Mouse (Mus musculus) lung, postnatal 4 days (tissue): ENCODE data around the gene Dab2ip.

Experiments
- DNase-seq, 2 experiments: peaks; one replicate each; pipeline ENCODE4 v3.0.0; 2021

Dab2ip gene

GRCm38 (mm10) chr2:35596796-35597195, 38.7 kb downstream of the Dab2ip start:
- no peak for DNase-seq

GRCm38 (mm10) chr2:35598819-35599218, 40.8 kb downstream of the Dab2ip start:
- DNase-seq = no peak

GRCm38 (mm10) chr2:35601665-35602064, 43.6 kb downstream of the Dab2ip start:
- no peak for DNase-seq

GRCm38 (mm10) chr2:35607476-35607875, 49.4 kb downstream of the Dab2ip start:
- DNase-seq = no peak

GRCm38 (mm10) chr2:35608856-35609255, 50.8 kb downstream of the Dab2ip start:
- no peak for DNase-seq

GRCm38 (mm10) chr2:35609317-35609716, 51.3 kb downstream of the Dab2ip start:
- peak in 1 of 2 experiments; percentile 44 for DNase-seq

GRCm38 (mm10) chr2:35610168-35610951, 52.3 kb downstream of the Dab2ip start:
- DNase-seq = no peak

GRCm38 (mm10) chr2:35610976-35611375, 52.9 kb downstream of the Dab2ip start:
- no peak for DNase-seq

- DNase-seq = no peak
Measured at GRCm38 (mm10) chr2:35611645-35612044, 53.6 kb downstream of the Dab2ip start.

- DNase-seq = no peak
Measured at GRCm38 (mm10) chr2:35612297-35612696, 54.2 kb downstream of the Dab2ip start.

GRCm38 (mm10) chr2:35613946-35614353, 55.9 kb downstream of the Dab2ip start:
- peak; percentile 49 to 58 for DNase-seq

GRCm38 (mm10) chr2:35614411-35614810, 56.3 kb downstream of the Dab2ip start:
- no peak for DNase-seq

GRCm38 (mm10) chr2:35615366-35615765, 57.3 kb downstream of the Dab2ip start:
- no peak for DNase-seq

- no peak for DNase-seq
Measured at GRCm38 (mm10) chr2:35615977-35616376, 57.9 kb downstream of the Dab2ip start.

GRCm38 (mm10) chr2:35616891-35617658, 59.0 kb downstream of the Dab2ip start:
- DNase-seq = peak in 1 of 2 experiments; percentile 50

GRCm38 (mm10) chr2:35618981-35619380, 60.9 kb downstream of the Dab2ip start:
- DNase-seq = no peak

- peak in 1 of 2 experiments; percentile 53 for DNase-seq
Measured at GRCm38 (mm10) chr2:35619532-35619931, 61.5 kb downstream of the Dab2ip start.

- DNase-seq = no peak
Measured at GRCm38 (mm10) chr2:35620364-35621224, 62.5 kb downstream of the Dab2ip start.

GRCm38 (mm10) chr2:35621225-35621519, 63.1 kb downstream of the Dab2ip start:
- DNase-seq = no peak

- peak; percentile 82 to 87 for DNase-seq
Measured at GRCm38 (mm10) chr2:35621796-35622195, 63.7 kb downstream of the Dab2ip start.

- DNase-seq = no peak
Measured at GRCm38 (mm10) chr2:35622261-35623103, 64.4 kb downstream of the Dab2ip start.

GRCm38 (mm10) chr2:35623104-35623377, 65.0 kb downstream of the Dab2ip start:
- no peak for DNase-seq
